Mouse (Mus musculus) lung, adult 2 months (tissue): ENCODE results near the gene Tenm2. TPM values are rescaled to one million over a fixed set of nuclear protein-coding genes. Genes with fewer than 3 reads are reported as not detected.

ENCODE experiments used
- DNase-seq: peaks from one replicate; pipeline ENCODE4 v3.0.0; 2022
- H3K4me1 ChIP-seq: fragments of 200-500 bp; 2 replicates; pipeline ENCODE4 v1.6.1; 2011; ENCODE audit warnings: low read length; ENCODE audit not compliant: control insufficient read depth, insufficient read depth
- H3K4me3 ChIP-seq: fragments of 200-500 bp; replicated peaks from 2 replicates; pipeline ENCODE3; 2011; ENCODE audit warnings: low read depth, mild to moderate bottlenecking, control low read depth, low read length; ENCODE audit errors: extremely low read depth
- CTCF ChIP-seq: fragments of 200-500 bp; IDR thresholded peaks from 2 replicates; pipeline ENCODE4 v1.5.1; 2011; ENCODE audit warnings: mild to moderate bottlenecking, low read length, control low read depth; ENCODE audit not compliant: insufficient read depth
- POLR2A ChIP-seq: fragments of 200-500 bp; IDR thresholded peaks from 2 replicates; pipeline ENCODE4 v1.6.1; 2011; ENCODE audit warnings: low read depth, mild to moderate bottlenecking, control low read depth, low read length, borderline replicate concordance; ENCODE audit errors: extremely low read depth
- WGBS: fragments of 180-500 bp; shearing (Covaris S2); methylation state at CpG from one replicate; pipeline ENCODE4 v1.1.7; 2018; 5-methylcytosine and 5-hydroxymethylcytosine counted together
- polyA plus RNA-seq: library from polyadenylated mRNA; depleted of rRNA; stranded (reverse); fragments of >200 nt; gene quantifications from 2 replicates; pipeline ENCODE4 v1.2.3, GENCODE M21; 2012

Tenm2 gene
- polyA plus RNA-seq, 1 experiment, result 0.36 TPM

DNA sequence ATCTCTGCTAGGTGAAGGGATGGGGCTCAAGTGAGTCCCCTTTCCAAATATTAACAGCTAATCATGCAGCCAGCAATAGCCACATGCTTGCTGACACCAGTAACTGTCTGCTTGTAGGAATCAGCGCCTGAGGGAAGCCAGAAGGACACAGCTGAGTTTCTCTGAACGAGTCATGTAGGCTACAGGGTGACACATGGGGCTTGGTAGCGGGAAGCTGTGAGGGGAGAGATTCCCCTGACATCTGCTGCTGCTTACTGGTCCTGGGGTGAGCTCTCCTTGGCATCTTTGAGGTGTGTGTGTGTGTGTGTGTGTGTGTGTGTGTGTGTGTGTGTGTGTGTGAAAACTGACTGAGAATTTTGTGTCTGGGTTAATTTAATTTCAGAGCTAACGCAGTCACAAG, 708.3 kb downstream of the Tenm2 start:
- WGBS, result 63% methylated on average over 4 of the region's 4 CpGs
- Histone ChIP-seq H3K4me1 (no peaks in the 10 kb centered on the region), H3K4me3 (no peak overlapping the region)
- DNase-seq, result no peak
- TF ChIP-seq CTCF (no peak), POLR2A (no peak)

GRCm38 (mm10) chr11:36526381-36526780, 709.4 kb downstream of the Tenm2 start:
- peak; percentile 72 for DNase-seq
- TF ChIP-seq POLR2A (no peak), CTCF (peak; percentile 78)
- WGBS, result 10% methylated on average over 8 of the region's 8 CpGs
- H3K4me3 ChIP-seq, result no peak overlapping the region
- H3K4me1 ChIP-seq, result no peaks in the 10 kb centered on the region

DNA sequence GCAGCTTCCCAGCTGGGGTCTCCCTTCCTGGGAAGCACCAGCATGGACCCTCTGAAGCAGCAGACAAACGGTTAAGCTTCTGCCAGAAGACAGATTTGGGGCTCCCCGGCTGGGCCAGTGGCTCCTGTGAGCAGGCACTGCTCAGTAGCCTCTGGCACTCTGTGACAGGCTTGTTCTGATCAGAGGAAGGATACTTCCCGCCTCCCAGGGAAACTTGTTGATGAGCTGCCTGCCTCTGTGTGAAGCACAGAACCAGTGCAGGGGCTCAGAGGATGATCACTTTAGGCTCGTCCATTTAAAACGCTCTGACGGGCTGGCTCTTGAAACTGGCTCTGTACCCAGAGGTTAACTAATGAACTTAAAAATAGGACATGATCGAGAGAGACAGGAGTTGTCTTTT, 723.3 kb downstream of the Tenm2 start:
- 47% methylated on average over 7 of the region's 7 CpGs for WGBS
- TF ChIP-seq POLR2A, result no peak
- TF ChIP-seq CTCF, result no peak
- no peak overlapping the region for H3K4me3 ChIP-seq
- no peak for DNase-seq
- H3K4me1 ChIP-seq, result no peaks in the 10 kb centered on the region

GRCm38 (mm10) chr11:36508312-36508711, 727.5 kb downstream of the Tenm2 start:
- Histone ChIP-seq H3K4me3 (no peak overlapping the region), H3K4me1 (no peaks in the 10 kb centered on the region)
- WGBS, result 64% methylated on average over 7 of the region's 7 CpGs
- DNase-seq, result no peak
- TF ChIP-seq POLR2A, result no peak
- no peak for TF ChIP-seq CTCF

DNA sequence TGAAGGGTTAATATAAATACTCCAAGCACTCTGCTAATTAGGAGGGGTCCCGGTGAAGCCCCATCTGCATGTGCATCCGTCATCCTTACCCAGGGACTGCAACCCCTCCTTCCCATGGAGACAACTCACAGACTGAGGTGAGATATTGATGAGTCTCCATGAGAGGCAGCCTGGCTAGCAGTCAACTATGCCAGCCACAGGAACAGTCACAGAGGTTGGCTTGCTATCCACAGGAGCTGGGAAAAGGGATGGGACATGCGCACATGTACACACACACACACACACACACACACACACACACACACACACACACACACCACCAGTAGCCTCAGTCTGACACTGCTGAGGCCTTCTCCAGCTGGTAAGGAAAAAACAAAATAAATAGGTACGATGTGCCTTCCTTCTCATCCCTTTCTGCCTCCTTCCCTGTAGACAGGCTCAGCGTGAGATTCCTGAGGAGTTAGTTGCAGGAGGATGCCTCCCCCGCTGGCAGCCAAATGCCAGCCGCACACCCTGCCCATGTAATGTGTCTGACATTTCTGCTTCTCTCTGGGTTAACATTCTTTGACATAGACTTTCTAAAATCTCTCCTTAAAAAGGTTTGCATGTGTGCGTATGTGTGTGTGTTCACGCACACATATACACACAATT, 740.7 kb downstream of the Tenm2 start:
- no peak for DNase-seq
- H3K4me1 ChIP-seq, result no peaks in the 10 kb centered on the region
- 68% methylated on average over 9 of the region's 9 CpGs for WGBS
- no peak overlapping the region for H3K4me3 ChIP-seq
- no peak for TF ChIP-seq CTCF
- no peak for TF ChIP-seq POLR2A

GRCm38 (mm10) chr11:36492274-36492673, 743.5 kb downstream of the Tenm2 start:
- no peak for DNase-seq
- no peak overlapping the region for H3K4me3 ChIP-seq
- no peak for TF ChIP-seq CTCF
- TF ChIP-seq POLR2A, result no peak
- WGBS, result 79% methylated on average over 6 of the region's 6 CpGs
- H3K4me1 ChIP-seq, result no peaks in the 10 kb centered on the region

DNA sequence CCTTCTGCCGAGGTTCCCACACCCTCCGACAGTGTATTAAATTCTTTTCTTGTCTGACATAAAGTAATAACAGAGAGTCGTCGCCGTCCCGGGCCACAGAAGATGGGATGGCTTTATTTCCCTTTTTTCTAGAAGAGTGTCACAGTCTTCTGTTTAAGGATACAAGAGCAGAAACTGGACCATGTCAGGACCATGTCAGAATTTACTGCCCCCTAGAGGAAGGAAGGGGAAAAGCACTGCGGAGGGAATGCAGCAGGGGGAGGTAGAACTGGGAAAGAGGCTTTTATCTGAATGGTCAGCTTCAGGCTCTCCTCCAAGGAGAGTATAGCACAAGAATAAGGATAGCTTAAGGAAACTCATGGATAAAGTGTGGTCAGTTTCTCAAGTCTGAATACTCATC, 745.7 kb downstream of the Tenm2 start:
- no peak for TF ChIP-seq POLR2A
- peak; percentile 37; the same call in 1 of the 2 replicates for TF ChIP-seq CTCF
- no peak for DNase-seq
- 59% methylated on average over 7 of the region's 7 CpGs for WGBS
- Histone ChIP-seq H3K4me3 (no peak overlapping the region), H3K4me1 (no peaks in the 10 kb centered on the region)

- DNase-seq, result no peak
- Histone ChIP-seq H3K4me3 (no peak overlapping the region), H3K4me1 (no peaks in the 10 kb centered on the region)
- WGBS, result 55% methylated on average over 4 of the region's 4 CpGs
- TF ChIP-seq POLR2A, result no peak
These were observed 747.1 kb downstream of the Tenm2 start for GRCm38 (mm10) chr11:36488666-36489065.

- H3K4me1 ChIP-seq, result no peaks in the 10 kb centered on the region
- TF ChIP-seq POLR2A (no peak), CTCF (no peak)
- no peak overlapping the region for H3K4me3 ChIP-seq
- 48% methylated on average over 12 of the region's 12 CpGs for WGBS
- no peak for DNase-seq
These were observed 749.7 kb downstream of the Tenm2 start for GRCm38 (mm10) chr11:36486092-36486491.

- 36% methylated on average over 8 of the region's 8 CpGs for WGBS
- Histone ChIP-seq H3K4me1 (no peaks in the 10 kb centered on the region), H3K4me3 (no peak overlapping the region)
- no peak for TF ChIP-seq CTCF
- TF ChIP-seq POLR2A, result no peak
- DNase-seq, result no peak
These were observed 751.2 kb downstream of the Tenm2 start for GRCm38 (mm10) chr11:36484466-36485069.
